Mouse (Mus musculus) layer of hippocampus, postnatal 25 days (tissue): ENCODE results near the gene Mpg. TPM values are rescaled to one million over a fixed set of nuclear protein-coding genes. Genes with fewer than 3 reads are reported as not detected.
A peak's percentile ranks its signal among the peaks of the same experiment; 100 is the strongest.

ENCODE experiments used
- DNase-seq, 2 experiments: peaks; one replicate each; pipeline ENCODE4 v3.0.0; 2022; ENCODE audit warnings: mixed read lengths in 2 of 2, low spot score in 1 of 2; ENCODE audit errors: extremely low spot score in 1 of 2
- total RNA-seq, 2 experiments: library from RNA; stranded (reverse); gene quantifications; 2 replicates each; pipeline ENCODE4 v1.2.3; 2021

Gene Mpg
- total RNA-seq: 10 to 100 TPM; 18.1 to 19.9 TPM

DNA sequence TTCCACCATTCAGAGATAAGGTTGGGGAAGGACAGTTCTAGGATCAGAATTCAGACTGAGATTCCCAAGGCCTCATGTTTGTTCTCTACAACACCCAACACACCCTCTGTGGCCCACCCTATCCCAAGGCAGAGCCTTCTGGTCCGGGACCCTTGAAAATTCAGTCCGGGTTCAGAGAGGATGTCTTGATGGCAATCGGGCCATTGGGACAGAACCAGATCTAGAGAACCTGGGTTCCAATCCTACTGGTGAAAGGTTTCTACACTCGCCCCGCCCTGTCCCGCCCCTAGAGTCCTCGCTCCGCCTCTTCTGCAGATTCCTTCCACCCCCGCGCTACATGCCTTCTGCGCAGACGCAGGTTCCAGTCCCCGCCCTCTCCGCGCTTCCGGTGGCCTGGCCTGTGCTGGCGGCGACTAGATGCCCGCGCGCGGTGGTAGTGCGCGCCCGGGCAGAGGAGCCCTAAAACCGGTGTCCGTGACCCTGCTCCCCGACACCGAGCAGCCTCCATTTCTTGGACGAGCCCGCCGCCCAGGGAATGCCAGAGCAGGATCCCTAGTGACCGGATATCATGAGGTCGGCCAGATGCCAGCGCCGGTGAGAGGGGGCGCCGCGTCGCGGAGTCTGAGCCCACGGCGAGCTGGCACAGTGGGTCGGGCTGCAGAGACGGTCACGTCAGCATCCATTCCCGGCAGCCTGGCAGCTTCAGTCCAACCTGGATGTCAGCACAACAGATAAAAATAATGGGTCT is at the start of gene Mpg:
TSS of gene Mpg (plus strand) at position 382 of the 748 bp plus-strand sequence.
- DNase-seq: peak; percentile 77 to 81

- DNase-seq: no peak
Measured at GRCm38 (mm10) chr11:32178506-32178905, 47.8 kb upstream of the Mpg start.

- no peak for DNase-seq
Measured at GRCm38 (mm10) chr11:32181246-32181645, 45.1 kb upstream of the Mpg start.

DNA sequence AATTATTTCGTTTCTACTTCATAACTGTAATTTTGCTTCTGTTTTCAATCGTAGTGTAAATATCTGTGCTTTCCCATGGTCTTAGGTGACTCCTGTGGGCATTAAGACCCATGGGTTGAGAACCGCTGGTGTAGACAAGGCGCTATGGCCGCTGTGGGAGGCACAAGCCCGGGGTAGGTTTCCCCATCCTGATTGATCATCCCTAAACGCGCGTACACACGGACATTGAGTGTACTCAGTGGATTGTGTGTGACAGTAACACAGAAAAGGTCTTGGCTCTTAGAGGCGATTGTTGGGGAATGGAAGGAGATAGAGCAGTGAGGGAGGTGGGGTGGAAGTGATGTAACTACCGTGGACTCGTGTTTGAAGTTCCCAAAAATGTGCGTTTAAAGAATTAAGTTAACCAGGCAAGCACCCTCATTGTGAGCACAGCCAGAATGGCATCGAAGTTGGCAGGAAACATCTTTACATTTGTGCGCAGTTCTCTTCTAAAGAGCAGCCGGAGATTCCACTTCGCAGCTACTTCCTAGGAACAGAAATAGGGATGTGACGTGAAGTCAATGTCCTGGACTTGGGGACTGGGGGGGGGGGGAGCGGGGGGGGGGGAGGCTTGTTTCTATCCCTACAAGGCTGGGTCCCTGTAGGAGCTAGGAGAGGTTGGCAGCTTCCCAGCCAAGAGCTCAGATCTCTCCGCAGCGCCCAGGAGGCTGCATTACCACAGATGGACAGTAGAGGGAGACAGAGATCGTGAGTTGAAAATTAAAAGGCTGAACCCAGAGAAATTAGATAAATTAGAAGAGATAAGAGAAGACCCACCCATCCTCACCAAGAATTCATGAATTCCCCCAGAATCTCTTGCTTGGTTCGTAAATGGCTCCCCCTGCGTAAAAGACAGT is 44.1 kb upstream of the Mpg start:
- peak; percentile 88 to 98 for DNase-seq

DNA sequence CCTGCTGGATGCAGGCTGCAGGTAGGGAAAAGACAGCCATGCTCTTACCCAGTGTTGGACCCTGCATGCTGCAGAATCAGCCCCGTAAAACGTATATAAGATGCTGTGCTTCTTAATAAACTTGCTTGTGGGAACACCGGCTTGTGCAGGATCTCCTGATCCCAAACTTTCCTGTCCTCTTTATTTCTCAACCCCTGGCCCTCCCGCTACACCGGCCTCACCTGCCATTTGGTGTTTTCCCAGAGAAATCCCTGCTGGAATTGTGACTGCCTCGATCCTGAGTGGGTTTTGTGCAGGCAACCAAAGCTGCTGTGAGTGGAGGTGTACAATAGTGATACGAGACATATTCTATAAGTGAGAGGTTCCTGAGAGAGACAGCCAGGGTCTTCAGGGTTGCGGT is 41.8 kb upstream of the Mpg start:
- no peak for DNase-seq

DNA sequence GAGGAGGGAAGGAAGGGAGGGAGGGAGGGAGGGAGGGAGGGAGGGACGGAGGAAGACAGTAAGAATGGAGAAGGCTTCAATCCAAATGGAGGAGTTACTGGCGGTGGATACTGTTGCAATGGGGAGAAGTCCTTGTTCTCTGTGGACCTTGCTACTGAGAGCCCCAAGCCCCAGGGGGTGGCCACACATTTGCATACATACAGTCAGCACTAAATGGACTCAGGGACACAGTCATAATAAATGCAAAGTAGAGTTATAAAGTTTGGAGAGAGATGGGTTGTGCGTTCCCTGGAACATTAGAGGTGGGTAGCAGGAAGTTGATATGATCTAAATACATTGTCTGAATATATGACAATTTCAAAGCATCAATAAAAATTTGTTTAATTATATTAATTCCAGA is 40.3 kb upstream of the Mpg start:
- DNase-seq: no peak

- no peak for DNase-seq
Measured at GRCm38 (mm10) chr11:32187256-32187655, 39.0 kb upstream of the Mpg start.

DNA sequence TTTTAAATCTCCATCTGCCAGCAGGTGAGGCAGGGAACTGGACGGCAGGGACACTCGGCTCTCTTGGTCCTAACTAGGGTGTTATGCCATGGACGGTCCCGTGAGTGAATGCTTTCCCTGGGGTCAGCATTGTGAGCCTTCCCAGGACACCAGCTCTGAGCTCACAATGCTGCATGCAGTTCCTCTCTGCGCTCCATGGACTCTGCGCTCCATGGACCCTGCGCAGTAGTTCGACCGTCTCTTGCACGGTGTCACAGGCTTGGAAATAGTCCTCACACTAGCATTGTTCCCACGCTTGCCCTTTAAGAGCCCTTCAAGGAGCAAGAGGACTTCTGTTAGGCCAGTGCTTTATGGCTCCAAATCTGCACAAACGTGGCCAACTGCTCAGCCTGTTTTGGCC is 37.4 kb upstream of the Mpg start:
- no peak for DNase-seq

- DNase-seq: no peak
Measured at GRCm38 (mm10) chr11:32189434-32189833, 36.9 kb upstream of the Mpg start.

GRCm38 (mm10) chr11:32190119-32190518 is 36.2 kb upstream of the Mpg start:
- DNase-seq: no peak

GRCm38 (mm10) chr11:32190603-32191110 is 35.6 kb upstream of the Mpg start:
- no peak for DNase-seq

DNA sequence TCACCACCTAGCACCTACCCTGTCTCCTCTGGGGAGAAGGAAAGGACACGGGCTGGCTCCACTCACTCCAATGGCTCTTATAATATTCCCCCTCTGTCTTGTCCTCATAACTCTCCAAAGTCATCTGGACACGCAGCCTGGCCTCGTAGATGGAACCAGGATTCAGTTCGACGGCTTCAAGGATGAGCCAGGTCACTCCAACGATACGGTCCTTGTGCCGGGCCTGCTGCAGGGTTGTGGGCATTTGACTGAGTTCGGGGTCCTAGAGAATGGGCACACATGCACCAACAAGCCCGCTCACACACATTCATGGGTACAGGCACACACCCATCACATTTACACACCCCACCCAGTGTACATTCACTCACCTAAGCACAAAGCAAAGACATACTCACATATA is 33.1 kb upstream of the Mpg start:
- DNase-seq: no peak

GRCm38 (mm10) chr11:32194086-32194485 is 32.2 kb upstream of the Mpg start:
- DNase-seq: no peak

DNA sequence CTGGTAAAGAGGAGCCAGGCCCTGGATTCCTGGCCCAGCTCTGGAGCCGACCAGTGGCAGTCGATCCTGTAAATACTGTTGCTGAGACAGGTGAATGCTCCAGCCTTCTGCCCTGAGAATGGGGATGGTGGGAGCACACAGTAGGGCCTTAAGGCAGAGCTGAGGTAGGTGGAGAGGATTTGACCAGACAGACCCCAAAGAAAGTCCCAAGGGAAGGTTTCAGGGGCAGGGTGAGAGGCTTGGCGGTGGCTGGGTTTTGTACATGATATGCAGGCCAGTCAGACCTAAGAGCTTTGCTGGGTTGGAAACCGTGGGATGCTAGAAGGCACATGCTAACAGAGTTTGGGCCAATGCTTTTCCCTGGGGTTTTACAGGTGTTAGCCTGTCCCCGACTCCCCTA is 31.7 kb upstream of the Mpg start:
- no peak for DNase-seq

DNA sequence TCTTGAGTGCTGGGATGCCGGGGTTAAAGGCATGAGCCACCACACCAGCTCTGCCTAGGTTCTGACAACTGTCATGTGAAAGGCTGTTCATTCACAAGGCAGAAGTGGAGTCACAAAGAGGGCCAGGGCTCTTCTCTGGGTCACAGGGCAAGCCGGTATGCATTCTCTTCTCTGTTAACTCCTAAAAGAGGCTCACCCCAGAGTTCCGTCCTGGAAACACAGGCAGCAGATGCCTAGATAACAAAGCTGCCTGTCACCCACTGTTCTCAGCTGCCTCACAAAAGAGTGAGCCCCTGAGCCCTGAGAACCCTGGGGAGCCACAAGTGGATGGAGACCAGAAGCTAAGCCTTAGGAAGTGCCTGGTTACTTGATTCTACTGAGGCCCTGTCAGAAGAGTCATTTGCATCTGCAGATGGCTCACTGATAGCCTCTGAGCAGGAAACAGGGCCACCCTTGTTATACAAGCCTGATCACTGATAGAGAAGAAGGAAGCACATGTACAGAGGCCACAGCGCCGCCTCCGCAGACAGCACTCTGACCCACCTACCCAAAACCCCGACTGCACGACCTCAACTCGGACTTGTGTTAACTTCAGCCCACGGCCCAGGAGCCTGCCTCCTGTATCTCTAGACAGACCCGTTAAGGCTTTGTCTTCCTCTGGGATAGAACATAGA is 30.3 kb upstream of the Mpg start:
- DNase-seq: no peak

GRCm38 (mm10) chr11:32196727-32197126 is 29.6 kb upstream of the Mpg start:
- DNase-seq: no peak

- no peak for DNase-seq
Measured at GRCm38 (mm10) chr11:32197766-32198165, 28.5 kb upstream of the Mpg start.

- DNase-seq: no peak
Measured at GRCm38 (mm10) chr11:32198256-32198955, 27.9 kb upstream of the Mpg start.

DNA sequence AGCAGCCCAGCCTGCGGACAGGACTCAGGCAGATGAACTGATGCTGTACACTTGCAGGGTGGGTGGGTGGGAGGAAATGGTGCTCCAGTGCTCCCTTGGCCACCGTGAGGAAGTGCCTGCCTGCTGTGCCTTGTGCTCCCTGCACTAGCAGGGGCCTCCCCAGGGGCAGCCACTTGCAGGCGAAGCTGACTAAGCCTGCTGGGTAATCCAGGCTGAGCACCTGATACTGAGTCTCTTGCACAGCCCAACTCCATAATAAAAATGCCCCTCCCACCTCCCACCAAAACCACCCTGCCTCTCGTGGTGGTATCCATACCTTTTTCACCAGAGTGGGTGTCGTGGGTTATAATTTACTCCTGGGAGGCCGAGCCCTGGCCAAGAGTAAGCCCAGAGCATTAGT is 27.1 kb upstream of the Mpg start:
- no peak for DNase-seq

GRCm38 (mm10) chr11:32200075-32200601 is 26.2 kb upstream of the Mpg start, which contains the start of gene Il9r:
Gene Il9r (minus strand): TSS chr11:32200279.
- no peak for DNase-seq
